Mouse (Mus musculus): ENCODE measurements around the gene Haus2.

Gene Haus2

DNA sequence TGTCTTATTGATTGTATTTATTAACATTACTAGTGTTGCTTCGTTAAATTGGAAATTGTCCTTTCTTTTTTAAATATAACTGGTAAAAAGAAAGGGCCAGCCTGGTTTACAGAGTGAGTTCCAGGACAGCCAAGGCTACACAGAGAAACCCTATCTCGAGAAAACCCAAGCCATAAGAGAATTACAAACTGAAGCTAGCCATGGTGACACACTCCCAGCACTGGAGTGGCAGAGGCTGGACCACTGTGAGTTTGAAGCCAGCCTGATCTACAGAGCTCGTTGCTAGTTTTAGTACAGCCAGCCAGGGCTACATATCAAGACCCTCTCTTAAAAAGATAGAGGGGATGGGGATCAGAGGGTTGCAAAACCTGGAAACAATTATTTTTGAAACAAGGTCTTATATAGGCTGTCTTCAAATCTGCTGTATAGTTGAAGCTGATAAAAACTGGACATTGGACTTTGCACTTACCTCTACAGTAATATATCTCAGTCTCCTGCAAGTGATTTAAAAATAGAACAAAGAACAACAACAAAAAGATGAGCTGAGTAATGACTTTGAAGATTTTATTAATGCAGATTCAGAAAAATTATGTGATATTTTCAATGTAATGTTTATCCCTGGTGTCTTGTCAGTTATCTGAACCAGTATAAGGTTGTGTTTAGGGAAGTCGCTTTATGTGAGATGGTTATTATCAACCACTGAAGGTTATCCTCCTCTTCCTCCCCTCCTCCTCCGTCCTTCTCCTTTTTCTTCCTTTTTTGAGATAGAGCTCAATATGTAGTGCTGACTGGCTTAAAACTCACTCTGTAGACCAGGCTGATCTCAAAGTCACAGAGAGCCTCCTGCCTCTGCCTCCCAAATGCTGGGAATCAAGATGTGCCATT, 7.3 kb downstream of the Haus2 start:
- DNase-seq (ENCODE audit: low read depth, low spot score), result no peak

DNA sequence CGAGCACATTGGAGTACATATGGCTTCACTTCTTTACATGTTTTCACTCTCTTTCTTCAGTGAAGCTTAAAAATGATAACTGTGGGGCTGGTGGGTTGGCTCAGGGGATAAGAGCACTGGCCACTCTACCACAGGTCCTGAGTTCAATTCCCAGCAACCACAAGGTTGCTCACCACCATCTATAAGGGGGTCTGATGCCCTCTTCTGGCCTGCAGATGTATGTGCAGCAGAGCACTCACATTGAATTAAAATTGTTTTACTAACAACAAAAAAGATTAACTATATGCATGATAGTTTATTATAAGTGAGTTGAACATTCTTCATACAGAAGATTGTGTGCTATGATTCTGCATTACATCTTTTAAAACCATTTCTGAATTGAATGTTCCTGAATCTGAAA, 10.4 kb downstream of the Haus2 start:
- DNase-seq (ENCODE audit: low read depth, low spot score), result no peak

DNA sequence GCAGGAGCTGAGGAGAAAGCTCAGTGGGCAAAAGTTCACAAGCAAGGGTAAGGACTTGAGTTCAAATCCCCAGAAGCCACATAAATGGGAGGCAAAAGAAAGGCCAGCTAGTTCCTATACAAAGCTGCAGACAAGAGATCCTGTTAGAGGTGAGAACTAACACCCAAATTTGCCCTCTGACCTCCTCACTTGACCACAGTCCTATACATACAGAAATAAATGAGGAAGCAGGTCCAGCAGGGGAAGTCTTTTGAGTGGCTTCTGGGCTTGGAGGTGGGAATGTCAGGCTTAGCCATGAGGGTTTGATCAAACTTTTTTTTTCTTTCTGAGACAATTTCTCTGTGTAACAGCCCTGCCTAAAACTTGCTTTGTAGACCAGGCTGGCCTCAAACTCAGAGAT, 13.7 kb downstream of the Haus2 start:
- DNase-seq (ENCODE audit: low read depth, low spot score), result no peak

DNA sequence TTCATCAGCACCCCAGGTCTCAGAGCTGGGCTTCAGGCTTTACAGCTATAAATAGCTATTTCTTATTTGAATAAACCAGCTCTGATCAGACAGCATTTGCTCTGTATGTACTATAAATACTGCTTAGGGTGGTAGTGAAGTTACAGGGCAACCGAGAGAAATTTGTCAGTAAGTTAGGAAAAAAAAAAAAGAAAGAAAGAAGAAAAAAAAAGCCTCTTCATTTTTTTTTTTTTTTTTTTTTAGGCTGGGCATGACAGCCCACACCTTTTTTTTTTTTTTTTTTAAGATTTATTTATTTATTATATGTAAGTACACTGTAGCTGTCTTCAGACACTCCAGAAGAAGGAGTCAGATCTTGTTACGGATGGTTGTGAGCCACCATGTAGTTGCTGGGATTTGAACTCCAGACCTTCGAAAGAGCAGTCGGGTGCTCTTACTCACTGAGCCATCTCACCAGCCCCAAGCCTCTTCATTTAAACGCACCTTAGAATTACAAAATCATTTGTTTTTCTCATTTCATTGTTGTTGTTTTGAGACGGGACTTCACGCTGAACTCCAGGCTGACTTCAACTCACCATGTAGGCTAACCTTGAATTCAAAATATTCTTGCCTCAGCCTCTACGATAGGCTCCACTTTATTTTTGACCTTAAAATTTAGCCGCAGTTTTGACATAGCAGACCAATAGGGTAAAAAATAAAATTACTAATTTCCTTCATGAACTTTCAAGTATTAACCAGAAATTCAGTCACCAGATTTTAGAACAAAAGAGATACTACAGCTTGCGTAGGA, 19.1 kb downstream of the Haus2 start:
- no peak for DNase-seq (ENCODE audit: low read depth, low spot score)

DNA sequence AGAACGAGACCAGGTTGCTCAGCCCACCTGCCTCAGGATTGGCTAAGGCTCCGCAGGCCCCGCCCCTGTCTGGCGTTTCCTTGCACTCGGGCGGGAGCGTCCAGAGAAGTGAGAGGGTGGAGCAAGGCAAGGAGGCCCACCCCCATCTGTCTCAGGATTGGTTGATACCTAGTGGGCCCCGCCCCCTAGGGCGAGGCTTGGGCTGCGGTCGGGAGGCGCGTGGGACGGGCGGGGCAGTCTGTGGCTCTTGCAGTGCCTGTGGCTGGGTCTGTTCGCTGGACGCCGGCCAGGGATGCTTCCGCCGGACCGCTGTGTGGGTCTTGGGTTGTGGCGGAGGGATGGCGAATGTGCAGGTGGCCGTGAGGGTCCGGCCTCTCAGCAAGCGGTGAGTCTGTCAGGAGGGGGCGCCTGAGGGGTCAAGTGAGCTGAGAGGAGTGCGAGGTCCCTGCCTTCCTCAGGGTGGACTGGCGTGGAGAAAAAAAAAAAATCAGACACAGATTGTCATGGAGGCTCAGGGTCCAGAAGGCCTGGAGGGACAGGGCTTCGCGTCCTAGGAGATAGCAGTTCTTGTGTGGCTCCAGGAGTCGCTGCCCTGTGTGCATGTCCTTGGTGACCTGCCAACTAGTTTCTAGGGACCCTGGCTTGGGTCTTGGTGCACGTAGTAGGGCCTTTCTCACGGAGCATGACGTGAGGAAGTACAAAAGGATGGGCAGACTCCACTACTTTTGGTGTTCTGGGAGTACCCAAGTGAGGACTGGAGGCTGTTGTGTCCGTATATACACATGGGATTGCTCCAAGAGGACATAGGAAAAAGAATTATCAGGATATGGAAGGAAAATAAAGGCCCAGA, 19.9 kb downstream of the Haus2 start, which contains the start of gene Stard9:
Stard9 (plus strand) TSS at position 236 of the 850 bp plus-strand sequence.
- DNase-seq (ENCODE audit: low read depth, low spot score), result peak; percentile 97

DNA sequence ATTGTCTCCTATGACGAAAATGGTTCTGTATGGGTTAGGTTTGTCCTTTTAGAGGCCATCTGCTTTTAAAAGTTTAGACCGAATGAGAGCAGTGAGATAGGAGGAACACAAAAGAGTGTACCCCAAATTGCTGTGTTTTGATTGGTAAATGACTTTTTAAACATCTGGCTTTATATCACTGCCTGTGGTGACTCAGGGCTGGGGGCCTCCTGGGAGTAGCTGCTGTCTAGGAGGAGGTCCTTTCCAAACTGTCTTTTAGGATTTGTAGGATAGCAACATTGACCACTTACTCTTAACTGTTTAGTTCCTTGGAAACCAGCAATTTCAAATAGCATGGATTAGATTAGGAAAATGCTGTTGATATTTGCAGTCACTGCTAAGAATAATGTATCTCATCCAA, 21.1 kb downstream of the Haus2 start:
- no peak for DNase-seq (ENCODE audit: low read depth, low spot score)

DNA sequence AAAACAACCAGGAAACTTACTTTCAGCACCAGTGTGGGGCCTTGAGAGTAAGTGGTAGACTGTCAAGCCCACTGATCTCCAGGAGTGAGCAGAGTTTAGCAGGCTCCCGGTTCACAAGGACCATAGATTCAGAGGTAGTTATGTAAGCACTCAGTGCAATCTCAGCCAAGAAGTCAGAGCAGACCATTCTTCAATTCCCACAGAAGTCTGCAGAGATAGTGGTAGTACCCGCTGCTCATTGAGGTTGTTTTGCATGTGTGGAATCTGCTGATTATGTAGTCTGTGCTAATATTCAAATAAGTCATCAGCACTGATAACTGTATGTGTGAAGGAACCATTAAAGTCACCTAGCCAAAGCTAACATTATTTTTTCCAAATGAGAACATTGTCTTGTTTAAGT, 21.5 kb downstream of the Haus2 start:
- no peak for DNase-seq (ENCODE audit: low read depth, low spot score)

DNA sequence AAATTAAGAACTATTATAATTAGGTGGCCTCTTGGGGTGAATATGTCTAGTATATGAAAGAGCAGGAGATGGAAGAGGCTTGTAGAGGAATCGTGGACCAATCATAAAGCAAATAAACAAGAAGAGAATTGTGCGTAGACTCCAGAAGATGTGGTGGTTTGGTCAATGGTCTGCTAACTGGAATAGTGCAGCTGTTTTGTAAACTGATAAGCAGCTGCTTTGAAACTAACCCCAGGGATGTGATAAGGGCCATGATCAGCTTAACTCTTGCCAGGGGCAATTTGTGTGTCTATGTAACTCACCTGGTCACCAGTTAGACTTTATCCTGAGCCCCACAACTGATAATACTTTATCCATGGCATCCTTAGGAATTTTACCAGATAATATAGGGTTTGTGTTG, 22.3 kb downstream of the Haus2 start:
- no peak for DNase-seq (ENCODE audit: low read depth, low spot score)

DNA sequence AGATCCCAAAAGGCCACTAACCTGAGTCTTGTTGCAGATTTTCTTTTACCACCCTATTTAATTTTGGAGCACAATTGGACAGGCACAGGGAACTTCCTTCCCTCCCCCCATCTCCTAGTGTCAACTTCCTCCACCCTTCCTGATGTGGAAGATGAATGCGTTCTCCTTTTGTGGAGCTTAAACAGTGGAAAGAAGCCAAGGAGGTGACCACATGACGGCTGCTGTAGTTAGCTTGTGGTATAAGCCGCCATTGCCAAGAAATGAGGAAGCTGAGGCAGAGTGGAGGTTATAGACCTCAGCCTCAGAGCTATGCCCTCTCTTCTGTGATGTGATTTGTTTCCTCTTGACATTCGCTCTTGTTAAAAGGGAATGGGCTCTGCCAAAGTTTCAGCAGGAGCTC, 22.8 kb downstream of the Haus2 start:
- no peak for DNase-seq (ENCODE audit: low read depth, low spot score)

DNA sequence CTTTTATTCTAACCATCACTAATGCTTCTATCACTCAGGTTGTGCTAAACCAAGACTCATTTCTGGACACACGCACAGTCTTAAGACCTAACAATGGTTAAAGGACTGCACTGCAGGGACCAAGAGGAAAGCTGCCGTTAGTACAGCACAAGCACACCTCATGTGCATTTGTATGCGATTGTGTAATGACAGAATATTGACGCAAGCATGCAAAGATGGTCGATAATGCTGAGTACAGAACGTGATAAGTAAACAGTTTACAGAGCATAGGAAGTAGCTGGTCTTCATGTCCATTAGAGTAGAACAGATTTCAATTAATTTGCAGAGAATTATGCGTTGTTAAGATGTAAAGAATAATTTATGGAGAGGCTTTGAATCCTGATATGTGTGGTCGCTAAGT, 31.7 kb downstream of the Haus2 start:
- DNase-seq (ENCODE audit: low read depth, low spot score), result no peak

DNA sequence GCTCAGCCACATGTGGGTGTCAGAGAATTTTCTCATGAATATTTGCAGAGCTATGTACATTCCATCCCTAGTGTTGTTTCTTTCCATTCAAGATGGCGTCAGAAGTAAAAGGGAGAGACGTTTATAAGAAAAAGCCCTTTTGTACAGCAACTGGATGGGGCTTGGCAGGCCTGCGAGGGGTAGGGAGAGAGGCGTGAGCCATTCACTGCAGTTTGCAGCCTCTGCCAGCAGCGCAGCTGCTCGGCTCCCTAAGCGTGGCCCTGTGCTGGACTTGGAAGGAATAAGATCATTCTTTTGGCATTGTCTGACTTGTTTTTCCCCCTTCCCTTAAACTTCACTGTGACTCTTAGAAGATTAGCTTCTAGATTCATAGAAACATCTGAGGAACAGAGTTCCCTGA, 34.7 kb downstream of the Haus2 start:
- peak; percentile 24 for DNase-seq (ENCODE audit: low read depth, low spot score)

DNA sequence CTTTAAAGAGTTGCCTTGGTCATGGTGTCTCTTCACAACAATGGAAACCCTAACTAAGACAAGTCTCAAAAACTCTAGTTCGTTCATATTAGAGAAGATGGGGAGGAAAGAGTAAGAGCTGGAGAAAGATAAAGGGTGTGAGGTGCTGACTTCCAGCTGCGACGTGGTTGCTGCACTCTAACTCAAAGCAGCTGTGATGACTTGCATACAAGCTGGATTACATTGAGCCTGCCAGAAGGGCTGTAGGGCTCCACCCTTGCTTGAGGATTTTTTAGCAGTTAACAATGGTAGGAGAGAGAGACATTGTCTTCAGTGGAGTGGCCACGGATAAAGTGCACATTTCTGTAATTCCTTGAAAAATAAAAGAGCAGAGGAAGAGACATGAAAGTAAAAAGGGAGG, 37.6 kb downstream of the Haus2 start:
- no peak for DNase-seq (ENCODE audit: low read depth, low spot score)

DNA sequence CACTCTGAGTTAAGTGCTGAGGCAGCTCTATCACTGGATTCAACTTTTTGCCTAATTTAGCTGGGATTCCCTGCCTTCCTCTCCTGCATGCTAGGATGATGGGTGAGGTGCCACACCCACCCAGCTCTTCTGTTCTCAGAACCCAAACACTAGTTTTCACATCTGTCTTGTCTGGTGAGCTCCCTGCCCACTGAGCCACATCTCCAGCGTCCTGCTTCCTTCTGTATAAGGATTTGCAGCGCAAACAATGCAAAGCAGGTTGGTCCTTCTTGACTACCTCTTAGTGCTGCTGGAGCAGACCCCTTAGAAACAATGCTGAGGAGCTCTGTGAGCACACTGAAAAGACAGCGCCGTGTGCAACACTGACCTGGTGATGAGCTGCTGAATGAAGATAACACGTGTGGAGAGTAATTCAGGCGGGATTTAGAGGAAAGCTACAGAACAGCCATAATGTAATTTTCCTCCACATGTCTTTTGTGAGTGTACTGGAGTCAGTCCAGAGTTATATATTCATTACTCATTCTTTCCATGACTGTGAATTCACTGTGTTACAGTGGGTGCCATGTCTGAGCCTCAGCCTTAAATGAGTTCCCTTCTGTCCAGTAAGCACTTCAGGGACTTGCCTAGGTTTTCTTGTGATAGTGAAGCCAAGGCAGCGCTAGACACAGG, 43.2 kb downstream of the Haus2 start:
- DNase-seq (ENCODE audit: low read depth, low spot score), result peak; percentile 23

DNA sequence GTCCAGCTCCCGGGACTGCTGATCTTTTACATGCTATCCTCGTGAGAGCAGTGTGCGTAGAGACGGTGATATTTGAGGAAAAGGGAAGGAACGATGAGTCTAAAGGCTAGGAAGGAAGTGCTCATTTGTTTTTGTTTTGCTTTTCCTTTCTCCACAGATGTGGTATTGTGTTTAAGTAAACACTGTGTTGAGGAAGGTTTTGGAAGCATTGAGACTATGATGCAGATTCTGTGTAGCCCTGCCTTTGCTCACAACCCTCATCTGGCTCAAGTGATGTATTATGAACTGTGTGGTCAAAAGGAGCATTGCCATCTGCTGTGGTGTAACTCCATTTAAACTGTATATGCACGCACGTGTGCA, 43.7 kb downstream of the Haus2 start:
- no peak for DNase-seq (ENCODE audit: low read depth, low spot score)

DNA sequence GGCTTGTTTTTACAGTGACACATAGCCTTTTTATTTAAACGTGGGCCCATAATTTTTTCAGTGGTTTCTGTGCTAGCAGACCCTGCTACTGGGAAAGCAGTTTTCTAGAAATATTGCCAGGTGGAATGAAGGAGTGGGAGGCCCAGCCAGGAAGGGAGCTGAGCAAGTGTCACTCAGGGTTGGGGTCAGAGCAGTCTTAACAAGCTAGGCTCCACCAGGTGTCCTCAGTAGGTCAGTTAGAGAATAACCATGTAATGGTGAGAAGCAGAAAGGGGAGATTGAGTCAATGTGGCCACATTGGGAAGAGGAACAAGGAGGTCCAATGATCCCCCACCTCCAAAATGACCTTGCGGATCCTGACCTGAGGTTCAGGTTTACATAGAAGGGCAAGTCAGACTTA, 45.5 kb downstream of the Haus2 start:
- no peak for DNase-seq (ENCODE audit: low read depth, low spot score)

DNA sequence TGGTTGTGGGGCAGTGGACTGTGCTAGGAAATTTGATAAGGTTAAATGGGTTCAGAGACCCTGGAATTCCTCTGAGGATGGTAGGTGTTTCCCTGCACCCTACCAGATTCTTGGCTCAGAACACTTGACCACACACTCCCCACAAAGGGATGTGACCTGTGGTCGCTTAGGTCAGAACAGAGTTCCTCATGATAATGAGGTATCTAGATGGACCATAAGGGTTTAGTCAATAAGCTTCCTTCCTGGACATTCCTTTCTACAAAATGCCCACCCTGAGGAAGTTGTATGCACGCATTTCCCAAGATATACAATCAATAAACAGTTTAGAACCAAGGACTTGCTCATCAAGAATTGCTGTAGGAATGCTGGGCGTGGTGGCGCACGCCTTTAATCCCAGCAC, 46.7 kb downstream of the Haus2 start:
- DNase-seq (ENCODE audit: low read depth, low spot score), result no peak

DNA sequence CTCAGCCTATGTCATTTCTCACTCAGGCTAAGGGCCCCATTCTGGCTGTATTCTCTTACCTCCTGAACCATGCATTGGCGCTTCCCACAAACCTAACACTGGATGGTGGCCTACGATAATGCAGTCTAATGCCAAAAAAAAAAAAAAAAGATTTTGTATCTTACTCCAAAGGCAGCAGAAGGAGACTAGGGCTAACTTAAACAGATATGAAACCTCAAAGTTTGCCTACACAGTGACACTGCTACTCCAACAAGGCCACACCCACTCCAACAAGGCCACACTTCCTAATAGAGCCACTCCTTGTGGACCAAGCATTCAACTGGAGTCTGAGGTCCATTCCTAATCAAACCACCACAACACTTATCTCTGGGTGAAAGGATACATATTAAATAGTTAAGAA, 47.5 kb downstream of the Haus2 start:
- no peak for DNase-seq (ENCODE audit: low read depth, low spot score)

DNA sequence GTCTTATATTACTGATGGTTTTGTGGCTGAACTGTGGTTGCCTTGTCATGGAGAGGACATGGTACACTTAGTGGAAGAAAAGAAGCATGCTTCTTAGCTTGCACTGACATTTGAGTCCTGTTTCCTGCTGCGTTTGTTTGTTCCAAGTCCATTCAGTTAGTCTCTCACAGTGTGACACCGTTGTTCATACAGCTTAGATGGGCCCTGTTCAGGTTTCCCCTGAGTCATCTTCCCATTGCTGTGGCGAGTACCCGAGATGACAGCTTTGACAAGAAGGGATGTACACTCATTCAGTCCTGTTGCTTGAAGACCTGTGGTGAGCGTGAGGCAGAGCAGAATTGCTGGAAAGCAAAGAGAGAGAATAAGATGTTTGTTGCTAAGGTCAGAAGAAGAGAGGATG, 49.3 kb downstream of the Haus2 start:
- no peak for DNase-seq (ENCODE audit: low read depth, low spot score)

DNA sequence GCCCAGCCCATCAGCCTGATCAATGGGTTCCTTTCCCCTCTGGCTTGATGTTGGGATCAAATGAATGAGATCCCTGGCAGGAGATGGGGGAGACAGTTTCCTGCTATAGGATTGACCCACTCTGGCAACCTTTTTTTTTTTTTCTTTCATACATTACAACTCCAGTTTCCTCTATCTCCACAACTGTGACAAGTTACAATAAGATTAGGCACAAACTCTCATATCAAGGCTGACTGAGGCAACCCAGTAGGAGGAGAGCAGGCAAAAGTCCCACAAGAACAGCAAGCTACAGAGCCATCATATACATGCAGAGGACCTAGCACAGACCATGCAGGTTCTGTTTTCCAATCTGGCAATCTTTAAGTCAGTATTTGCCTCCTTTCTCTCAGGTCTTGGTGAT, 50.1 kb downstream of the Haus2 start:
- no peak for DNase-seq (ENCODE audit: low read depth, low spot score)

DNA sequence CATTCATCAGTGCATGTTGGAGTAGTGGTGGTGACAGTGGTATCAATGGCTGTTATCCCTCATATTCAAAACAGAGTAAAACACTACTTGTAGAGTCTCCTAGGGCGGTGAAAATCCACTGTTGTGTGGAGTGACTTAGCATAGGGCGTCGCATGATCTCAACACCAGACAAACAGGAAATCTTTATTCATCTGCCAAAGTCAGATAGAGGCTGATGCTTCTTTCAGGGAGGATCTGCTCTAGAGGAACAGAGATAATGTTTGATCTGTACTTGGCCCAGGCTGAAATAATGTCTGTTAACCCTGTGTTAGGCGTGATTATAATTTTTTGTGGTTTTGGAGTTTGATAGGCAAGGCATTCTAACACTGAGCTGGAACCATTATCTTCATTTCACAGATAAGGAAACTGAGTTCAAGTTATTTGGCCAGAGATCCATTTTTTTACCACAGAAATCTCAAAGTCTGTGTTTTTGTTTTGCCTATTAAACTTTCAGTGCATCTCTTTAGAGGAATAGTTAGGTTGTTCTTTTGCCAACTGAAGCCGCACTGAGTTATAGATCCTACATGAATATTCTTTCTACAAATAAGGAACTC, 51.4 kb downstream of the Haus2 start:
- peak; percentile 5 for DNase-seq (ENCODE audit: low read depth, low spot score)

DNA sequence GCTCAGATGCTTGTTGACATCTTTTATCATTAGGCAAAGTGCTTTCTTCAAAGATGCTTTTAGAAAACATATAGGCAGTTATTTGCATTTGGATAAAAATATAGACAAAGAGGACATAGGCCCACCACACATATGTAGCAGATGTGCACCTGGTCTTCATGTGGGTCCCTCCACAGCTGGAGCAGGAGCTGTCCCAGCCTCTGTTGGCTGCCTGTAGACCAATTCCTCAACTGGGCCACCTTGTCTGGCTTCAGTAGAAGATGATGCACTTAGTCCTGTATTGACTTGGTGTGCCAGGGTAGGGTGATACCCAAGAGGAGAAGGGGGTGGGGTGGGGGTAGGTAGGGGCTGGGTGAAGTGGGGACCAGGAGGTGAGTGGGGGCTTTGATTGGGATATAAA, 53.6 kb downstream of the Haus2 start:
- no peak for DNase-seq (ENCODE audit: low read depth, low spot score)

All from telencephalon, adult 2 months (tissue).